Mouse (Mus musculus) erythroid progenitor cell, adult 5-6 weeks (primary cell): ENCODE measurements at regions not wholly inside any gene's neighbourhood (a gene's known extent, or its start where the extent isn't known, plus 50 kb on each side); places are given as distances from the start of the nearest gene placed in this dataset.

Experiments used
- ATAC-seq: replicated peaks from 2 replicates; pipeline ENCODE4 v1.8.0; 2016; ENCODE audit warnings: moderate number of reproducible peaks, mild to moderate bottlenecking, moderate TSS enrichment, inconsistent platforms; ENCODE audit not compliant: poor library complexity, low FRiP score, severe bottlenecking

- no peak for ATAC-seq
Observed at GRCm38 (mm10) chr7:117320552-117320951, 60.2 kb upstream of the Xylt1 start.
